Mouse (Mus musculus) T-cell, adult 2 months (primary cell): Measurements from ENCODE around the gene Apol8.
"Not testable (repeated sequence)": the region's sequence is repeated elsewhere in the genome, so short reads cannot be mapped to it uniquely, and the experiment has no call there.

Experiments
- DNase-seq: peaks from one replicate; pipeline ENCODE4 v3.0.0; 2022; ENCODE audit warnings: low spot score

The Apol8 gene

GRCm38 (mm10) chr15:77750461-77750860, 6.3 kb downstream of the Apol8 start:
- peak; percentile 66 for DNase-seq

DNA sequence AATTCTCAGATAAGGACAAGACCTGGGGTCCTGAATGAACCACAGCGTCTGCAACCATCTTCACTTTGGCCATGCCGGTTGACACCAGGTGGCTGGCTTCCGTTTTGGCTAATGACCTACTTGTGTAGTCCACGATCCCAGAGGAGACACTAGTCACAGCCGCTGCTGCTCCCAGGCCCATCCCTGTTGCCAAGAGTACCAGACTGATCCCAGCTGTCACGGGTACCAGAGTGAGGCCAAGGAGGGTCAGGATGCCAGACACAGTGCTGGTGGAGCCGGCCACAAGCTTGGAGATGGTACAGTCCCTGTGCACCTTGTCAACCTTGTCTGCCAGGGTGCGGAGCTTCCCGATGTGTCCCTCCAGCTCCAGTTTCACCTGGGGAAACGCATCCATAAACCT, 7.1 kb downstream of the Apol8 start:
- DNase-seq = no peak

- DNase-seq = no peak
Observed at GRCm38 (mm10) chr15:77748414-77748813, 8.4 kb downstream of the Apol8 start.

GRCm38 (mm10) chr15:77746326-77746725, 10.5 kb downstream of the Apol8 start:
- DNase-seq = no peak

DNA sequence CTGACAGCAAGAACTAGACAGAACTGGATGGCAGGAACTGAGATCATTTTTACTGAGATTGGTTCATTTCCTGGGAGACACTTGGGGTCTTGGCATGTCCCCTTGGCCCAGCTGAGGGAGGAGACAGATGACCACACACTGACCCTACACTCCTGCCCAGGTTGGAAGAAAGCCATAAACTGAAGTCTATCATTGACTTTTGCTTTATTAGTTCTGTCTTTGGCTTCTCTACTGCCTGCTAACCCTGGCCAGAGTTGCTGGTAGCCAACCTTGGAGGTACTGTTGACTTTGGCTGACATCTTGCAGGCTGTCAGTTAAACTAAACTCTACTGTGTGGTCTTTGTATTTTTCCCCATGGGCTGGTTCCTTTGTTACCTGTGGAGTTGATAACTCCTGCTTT, 11.7 kb downstream of the Apol8 start:
- DNase-seq = no peak

DNA sequence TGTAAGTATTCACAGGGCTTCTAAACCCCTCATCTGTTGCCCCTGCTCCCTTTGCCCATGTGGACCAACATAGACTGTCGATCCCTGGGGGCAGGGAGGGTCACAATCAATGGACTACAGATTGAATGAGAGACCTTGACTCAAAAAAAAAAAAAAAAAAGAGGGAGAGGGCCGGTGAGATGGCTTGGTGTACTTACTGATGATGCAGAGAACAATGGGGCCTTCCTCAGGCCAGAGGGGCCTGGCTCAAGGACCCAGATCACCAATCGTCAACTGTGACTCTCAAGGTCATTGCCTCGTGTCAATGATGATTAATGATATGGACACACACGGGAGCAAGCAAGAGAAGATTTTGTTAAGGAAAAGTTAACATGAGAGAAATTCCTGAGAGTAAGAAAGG, 12.2 kb downstream of the Apol8 start:
- DNase-seq = no peak

DNA sequence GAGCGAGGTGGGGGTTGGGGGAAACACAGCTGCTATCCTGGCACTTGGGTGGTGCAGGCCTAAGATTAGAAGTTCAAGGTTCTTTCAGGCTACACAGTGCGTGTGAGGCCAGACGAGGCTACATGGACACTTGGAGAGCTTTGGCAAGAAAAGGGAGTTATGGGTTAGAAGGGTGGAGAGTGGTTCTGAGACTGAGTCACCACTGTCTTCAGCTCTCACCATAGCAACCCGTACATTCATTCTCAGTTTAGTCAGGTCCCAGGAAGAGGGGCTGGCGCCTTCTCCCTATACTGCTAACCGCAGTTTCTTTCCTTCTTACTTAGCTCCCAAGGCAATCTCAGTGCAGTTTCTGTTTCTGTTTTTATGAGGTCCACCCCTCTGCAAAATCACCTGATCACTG, 15.2 kb downstream of the Apol8 start:
- DNase-seq = not testable (repeated sequence)

DNA sequence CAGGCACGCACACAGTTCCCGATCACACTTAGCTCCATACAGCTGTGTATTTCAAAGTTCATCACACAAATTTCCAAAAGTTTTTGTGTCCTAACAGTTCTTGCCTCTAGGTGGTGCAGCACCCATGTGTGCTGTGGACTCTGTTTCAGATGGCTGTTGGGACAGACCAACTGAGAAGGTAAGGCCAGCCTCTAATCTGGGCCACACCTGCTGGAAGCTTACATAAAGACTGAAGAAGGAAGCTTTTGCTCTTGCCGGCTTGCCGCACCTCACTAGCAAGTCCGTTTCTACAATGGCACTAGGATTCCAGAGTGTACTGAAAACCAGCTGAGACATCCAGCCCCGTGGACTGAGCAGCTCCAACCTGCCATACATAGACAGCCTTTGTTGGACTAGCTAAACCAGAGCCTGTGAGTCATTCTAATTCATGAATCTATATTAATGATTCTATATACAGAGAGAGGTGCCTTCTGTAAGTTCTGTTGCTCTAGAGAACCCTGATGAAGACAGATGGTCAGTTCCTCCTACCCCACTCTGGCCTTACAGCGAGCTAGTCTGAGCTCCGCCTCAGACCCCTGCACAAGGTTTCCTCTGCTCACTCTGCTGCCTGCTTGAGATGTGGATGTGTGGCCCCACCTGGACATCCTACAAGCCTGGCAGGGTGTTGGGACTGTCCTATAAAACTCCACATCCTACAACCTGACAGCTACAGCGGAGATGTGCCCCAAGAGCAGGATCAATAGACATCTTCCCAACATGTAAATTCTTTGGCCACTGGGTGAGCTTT, 16.1 kb downstream of the Apol8 start:
- no peak for DNase-seq

DNA sequence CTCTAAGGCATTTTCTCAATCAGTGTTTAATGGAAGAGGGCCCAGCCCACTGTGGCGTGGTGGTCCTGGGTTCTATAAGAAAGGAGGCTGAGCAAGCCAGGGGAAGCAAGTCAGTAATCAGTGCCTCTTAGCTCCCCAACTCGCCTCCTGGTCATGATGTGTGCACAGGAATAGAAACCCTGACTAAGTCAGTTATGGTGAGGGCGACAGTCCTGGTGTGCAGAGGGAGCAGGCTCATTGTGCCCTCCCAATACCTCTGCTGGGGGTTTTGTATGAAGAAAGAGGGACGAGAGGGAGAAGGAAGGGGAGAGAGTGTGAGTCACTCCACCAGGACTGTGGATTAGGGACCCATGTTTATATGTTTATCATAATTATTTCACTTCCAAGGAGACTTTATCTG, 22.9 kb downstream of the Apol8 start:
- DNase-seq = not testable (repeated sequence)

GRCm38 (mm10) chr15:77733380-77733779, 23.4 kb downstream of the Apol8 start:
- DNase-seq = peak; percentile 88

DNA sequence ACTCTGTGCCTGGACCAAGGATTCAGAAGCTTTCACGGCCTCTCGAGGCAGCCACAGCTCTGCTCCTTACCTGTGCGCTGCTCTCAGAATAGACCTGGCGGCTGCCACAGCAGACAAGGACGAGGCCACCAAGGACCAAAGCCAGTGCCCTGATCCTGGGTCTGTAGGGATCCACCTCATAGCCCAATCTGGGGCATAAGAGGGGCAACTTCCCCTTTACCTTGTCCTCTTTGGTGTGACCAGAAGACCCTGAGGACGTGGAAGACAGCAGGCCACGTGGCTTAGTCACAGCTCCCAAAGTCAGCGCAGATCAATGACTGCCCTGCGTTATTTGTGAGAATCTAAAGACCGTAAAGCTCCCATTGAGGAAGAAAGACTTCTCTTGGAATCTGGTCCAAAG, 24.0 kb downstream of the Apol8 start:
- not testable (repeated sequence) for DNase-seq

DNA sequence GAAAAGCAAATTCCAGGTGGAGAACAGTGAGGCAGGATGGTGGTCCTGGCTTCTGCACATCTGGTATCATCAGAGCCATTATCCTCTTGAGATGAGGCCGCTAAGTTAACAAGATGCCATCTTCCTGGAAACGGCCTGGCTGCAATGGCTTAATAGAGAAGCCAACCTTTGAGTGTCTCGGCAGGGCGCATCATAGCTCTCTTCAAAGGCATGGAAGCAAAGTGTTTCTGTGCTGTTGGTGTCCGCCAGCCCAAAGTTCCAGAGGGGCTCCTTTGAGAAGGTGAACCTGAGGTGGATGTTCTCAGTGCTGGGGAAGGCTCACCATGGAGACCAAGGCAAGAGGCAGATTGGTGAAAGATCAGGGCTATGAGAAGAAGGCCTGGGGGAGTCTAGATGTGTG, 25.2 kb downstream of the Apol8 start:
- no peak for DNase-seq

GRCm38 (mm10) chr15:77728739-77729138, 28.1 kb downstream of the Apol8 start, which contains the start of gene Apol9b:
Gene Apol9b (plus strand): TSS chr15:77729039.
- DNase-seq = not testable (repeated sequence)

DNA sequence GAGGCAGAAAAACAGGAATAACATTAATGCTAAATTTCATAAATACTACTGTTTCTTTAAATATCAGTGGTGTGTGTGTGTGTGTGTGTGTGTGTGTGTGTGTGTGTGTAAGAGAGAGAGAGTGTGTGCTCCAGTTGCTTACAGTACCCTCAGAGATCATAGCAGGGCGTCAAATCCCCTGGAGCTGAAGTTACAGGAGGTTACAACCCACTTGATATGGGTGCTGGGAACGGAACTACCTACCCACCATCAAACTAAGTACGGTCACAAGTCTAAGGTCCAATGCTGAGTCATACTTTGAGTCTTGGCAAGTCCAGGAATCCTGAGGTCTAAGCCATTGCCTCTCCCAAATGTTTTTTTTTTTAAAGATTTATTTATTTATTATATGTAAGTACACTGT, 29.1 kb downstream of the Apol8 start:
- not testable (repeated sequence) for DNase-seq

DNA sequence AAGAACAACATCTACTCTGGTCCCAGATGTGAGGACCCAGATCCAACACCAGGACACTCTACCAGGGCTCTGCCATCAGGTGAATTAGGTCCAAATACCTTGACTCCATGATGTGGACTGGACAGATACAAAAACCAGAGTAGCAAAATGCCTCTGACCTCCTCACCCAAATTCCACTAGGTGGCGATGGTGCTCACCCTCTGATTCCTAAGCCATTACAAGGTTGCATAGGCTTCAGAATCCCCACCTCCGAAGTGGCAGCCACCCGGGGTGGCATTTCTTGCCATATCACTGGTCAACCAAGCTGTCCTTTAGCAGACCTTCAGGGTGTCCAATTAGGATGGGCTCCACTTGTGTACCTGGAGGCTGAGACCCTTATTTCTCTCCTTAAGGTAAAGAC, 29.7 kb downstream of the Apol8 start:
- DNase-seq = not testable (repeated sequence)

- DNase-seq = not testable (repeated sequence)
Observed at GRCm38 (mm10) chr15:77725393-77726020, 31.3 kb downstream of the Apol8 start.

DNA sequence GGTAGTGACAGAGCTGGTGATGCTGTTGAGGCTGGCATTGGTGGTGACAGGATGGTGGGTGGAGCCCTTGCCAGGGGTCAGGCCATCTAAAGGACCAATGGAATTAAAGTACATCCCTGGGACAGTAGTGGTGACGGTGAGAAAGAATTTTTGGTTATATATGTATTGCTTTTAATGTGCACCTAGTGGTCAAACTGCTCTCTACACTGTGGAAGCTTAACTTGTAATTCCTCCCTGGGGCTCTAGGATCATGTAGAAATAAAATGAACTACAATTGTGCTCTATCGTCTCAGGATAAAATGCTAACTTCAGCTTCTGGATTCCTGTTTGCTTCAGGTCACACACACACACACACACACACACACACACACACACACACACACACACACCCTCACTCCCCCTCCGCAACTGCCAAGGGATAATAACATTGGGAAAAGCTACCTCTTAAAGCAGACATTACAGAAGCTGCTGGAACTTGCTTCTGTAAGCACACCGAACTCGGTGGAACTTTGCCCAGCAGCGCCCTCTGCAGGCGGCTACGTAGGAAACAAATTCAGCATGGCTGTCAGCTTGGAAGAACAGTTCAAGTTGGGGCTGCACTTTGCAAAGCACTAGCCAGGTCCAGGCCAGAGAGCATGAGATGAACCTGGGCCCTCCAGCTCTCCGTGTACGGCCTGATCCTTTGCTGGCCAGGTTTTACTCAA, 32.4 kb downstream of the Apol8 start:
- DNase-seq = not testable (repeated sequence)

- DNase-seq = not testable (repeated sequence)
Observed at GRCm38 (mm10) chr15:77721509-77721908, 35.3 kb downstream of the Apol8 start.

GRCm38 (mm10) chr15:77718240-77718639, 38.6 kb downstream of the Apol8 start:
- DNase-seq = not testable (repeated sequence)

DNA sequence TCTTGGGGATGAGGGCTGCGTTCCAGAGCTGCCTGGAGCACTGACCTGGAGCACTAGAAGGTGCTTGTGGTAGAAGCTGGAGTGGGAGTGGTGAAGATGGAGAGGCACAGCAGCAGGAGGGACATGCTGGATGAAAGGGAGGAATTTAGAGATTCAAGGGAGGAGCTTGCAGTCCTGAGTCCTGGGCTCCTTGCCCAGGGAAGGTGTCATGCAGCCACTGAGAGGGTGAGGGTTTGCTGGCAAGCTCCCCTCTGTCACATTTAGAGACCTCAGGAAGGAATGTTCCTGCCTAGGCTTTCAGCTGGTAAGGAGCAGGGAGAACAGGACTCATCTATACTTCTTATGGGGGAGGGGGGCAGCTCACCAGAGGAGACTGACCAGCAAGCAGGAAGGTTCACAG, 47.9 kb downstream of the Apol8 start:
- not testable (repeated sequence) for DNase-seq

DNA sequence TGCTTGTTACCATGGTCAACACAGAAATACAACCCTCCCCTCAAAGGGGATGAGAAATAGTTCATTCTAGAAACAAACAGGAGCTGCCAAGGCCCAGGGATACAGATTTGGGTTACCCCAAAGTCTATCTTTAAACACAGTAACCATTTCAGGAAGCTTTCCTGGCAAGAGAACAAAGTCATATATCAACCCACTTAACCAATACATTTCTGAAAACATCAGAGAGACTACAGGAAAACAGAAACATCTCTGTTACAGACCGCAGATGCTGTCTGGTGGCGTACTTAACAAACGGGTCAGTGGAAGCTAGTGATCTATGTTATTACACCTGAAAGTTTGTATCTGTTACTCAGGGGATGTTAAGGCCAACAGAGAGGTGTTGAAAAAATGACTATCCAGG, 51.5 kb downstream of the Apol8 start:
- peak; percentile 45 for DNase-seq

- peak; percentile 54 for DNase-seq
Observed at GRCm38 (mm10) chr15:77698656-77699055, 58.1 kb downstream of the Apol8 start, which contains the start of gene Apol7e. Gene Apol7e (plus strand): TSS chr15:77698857.
